Mouse (Mus musculus) kidney, adult 2 months (tissue): ENCODE results near the gene Heatr4. TPM values are rescaled to one million over a fixed set of nuclear protein-coding genes. Genes with fewer than 3 reads are reported as not detected.
"Not testable (repeated sequence)": the region's sequence is repeated elsewhere in the genome, so short reads cannot be mapped to it uniquely, and the experiment has no call there.

Source experiments
- DNase-seq: peaks from one replicate; pipeline ENCODE4 v3.0.0; 2021
- H3K27ac ChIP-seq: fragments of 200-500 bp; 2 replicates; pipeline ENCODE4 v1.5.1; 2012; ENCODE audit warnings: low read depth, low read length, control low read depth, inconsistent platforms; ENCODE audit not compliant: insufficient read depth
- H3K27me3 ChIP-seq: fragments of 200-500 bp; replicated peaks from 2 replicates; pipeline ENCODE4 v1.6.1; 2012; ENCODE audit warnings: mild to moderate bottlenecking, moderate library complexity, low read length, inconsistent platforms; ENCODE audit not compliant: control insufficient read depth, insufficient read depth
- H3K36me3 ChIP-seq: fragments of 200-500 bp; 2 replicates; pipeline ENCODE4 v1.6.1; 2012; ENCODE audit warnings: mild to moderate bottlenecking, moderate library complexity, low read length, inconsistent platforms; ENCODE audit not compliant: control insufficient read depth, insufficient read depth
- H3K4me1 ChIP-seq: fragments of 200-500 bp; 2 replicates; pipeline ENCODE4 v1.6.1; 2011; ENCODE audit warnings: low read length; ENCODE audit not compliant: control insufficient read depth, insufficient read depth
- H3K4me3 ChIP-seq: fragments of 200-500 bp; 2 replicates; pipeline ENCODE4 v1.5.1; 2011; ENCODE audit warnings: mild to moderate bottlenecking, low read depth, low read length, control low read depth; ENCODE audit not compliant: insufficient read depth
- CTCF ChIP-seq: fragments of 200-500 bp; conservative IDR thresholded peaks from 2 replicates; pipeline ENCODE4 v1.5.1; 2011; ENCODE audit warnings: low read depth, mild to moderate bottlenecking, control low read depth, low read length, moderate library complexity, mixed read lengths; ENCODE audit not compliant: insufficient read depth, insufficient read length
- POLR2A ChIP-seq: fragments of 200-500 bp; IDR thresholded peaks from one replicate; pipeline ENCODE4 v1.6.1; 2011; ENCODE audit warnings: low read depth, low read length, control low read depth
- WGBS: fragments of 180-500 bp; shearing (Covaris S2); methylation state at CpG from one replicate; pipeline ENCODE4 v1.1.7; 2018; 5-methylcytosine and 5-hydroxymethylcytosine counted together
- polyA plus RNA-seq: library from polyadenylated mRNA; depleted of rRNA; stranded (reverse); fragments of >200 nt; gene quantifications from 2 replicates; pipeline ENCODE4 v1.2.3, GENCODE M21; 2012; rRNA removed

Heatr4 gene
- polyA plus RNA-seq = 0.04 TPM in 1 of 2 replicates, not detected in the other

DNA sequence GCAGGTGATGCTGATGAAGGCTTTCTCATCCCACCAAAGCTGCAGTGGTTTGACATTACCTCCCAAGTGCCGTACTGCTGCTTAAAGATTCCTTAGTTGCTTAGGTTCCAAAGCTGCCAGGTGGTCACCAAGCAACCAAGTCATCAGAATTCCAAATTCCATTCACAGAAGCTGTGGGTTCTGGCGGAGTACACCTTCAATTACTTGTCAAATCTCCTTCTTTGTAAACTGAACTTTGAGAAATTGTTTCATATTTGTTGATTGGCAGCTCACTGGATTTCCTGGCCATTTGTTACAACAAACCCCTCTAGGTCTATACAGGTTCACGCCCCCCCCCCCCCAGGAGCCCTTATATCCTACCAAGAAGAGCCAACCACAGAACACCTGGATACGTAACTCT is at the start of gene Heatr4:
TSS of gene Heatr4 (minus strand) at position 101 of the 400 bp plus-strand sequence.
- WGBS = 81% methylated on average over 4 of the region's 4 CpGs
- Histone ChIP-seq H3K36me3 (no peaks in the 10 kb centered on the region), H3K4me3 (no peak within 1 kb of the TSS), H3K4me1 (peaks cover 10% of the 10 kb centered on the region; the same call in 1 of the 2 replicates), H3K27me3 (no peaks in the 10 kb centered on the region), H3K27ac (no peak within 1 kb of the TSS)
- TF ChIP-seq POLR2A (no peak), CTCF (no peak)
- DNase-seq = no peak

- Histone ChIP-seq H3K4me1 (peaks cover 10% of the 10 kb centered on the region; the same call in 1 of the 2 replicates), H3K4me3 (no peak overlapping the region), H3K27ac (no peak overlapping the region), H3K36me3 (no peaks in the 10 kb centered on the region), H3K27me3 (no peaks in the 10 kb centered on the region)
- DNase-seq = no peak
- TF ChIP-seq POLR2A = no peak
- no peak for TF ChIP-seq CTCF
- WGBS = 45% methylated on average over 4 of the region's 4 CpGs
Measured at GRCm38 (mm10) chr12:84034108-84034507, 49.5 kb upstream of the Heatr4 start.

DNA sequence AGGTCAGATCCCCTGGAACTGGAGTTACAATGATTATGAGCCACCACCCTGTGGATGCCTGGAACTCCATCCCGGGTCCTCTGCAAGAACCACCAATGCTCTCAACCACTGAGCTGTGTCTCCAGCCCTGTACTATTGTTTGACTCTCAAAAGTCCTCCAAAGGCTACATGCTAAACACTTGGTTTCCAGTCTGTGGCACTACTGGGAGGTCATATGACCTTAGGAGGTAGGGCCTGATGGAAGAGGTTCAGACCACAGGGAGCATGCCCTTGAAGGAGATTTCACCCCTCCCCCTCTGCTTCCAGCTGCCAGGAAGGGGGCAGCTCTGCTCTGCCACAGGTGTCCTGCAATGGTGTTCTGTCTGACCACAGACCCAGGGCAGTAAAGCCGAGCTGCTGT is 48.6 kb upstream of the Heatr4 start:
- DNase-seq = peak; percentile 52
- H3K27me3 ChIP-seq, H3K36me3 ChIP-seq, H3K27ac ChIP-seq, H3K4me3 ChIP-seq: not testable (repeated sequence)
- H3K4me1 ChIP-seq = peaks cover 10% of the 10 kb centered on the region; the same call in 1 of the 2 replicates
- 73% methylated on average over 2 of the region's 2 CpGs for WGBS

DNA sequence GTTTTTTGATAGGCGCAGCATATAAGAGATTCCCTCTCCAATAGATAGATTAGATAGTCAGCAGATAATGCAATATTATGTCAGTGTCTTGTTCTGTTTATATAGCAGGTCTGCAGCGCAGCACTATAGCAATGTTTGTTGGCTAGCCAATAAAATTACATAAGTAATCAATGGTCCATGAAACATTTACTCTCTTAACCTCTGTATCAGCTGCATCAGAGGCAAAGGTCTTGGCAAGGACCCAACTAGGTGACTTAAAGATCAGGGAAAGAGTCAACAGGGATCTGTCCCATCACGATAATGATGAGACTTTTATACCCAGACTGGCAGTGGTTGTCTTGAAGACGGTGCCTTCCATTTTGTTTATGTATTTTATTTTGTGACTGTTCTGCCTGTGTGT is 48.2 kb upstream of the Heatr4 start:
- H3K27ac ChIP-seq = no peak overlapping the region
- WGBS = 67% methylated on average over 4 of the region's 4 CpGs

GRCm38 (mm10) chr12:84030659-84031332 is 46.1 kb upstream of the Heatr4 start:
- 41% methylated on average over 4 of the region's 4 CpGs for WGBS
- H3K4me3 ChIP-seq = no peak overlapping the region
- peak; percentile 88 for DNase-seq
- no peaks in the 10 kb centered on the region for H3K27me3 ChIP-seq
- no peaks in the 10 kb centered on the region for H3K36me3 ChIP-seq
- H3K27ac ChIP-seq = no peak overlapping the region
- H3K4me1 ChIP-seq = peaks cover 7% of the 10 kb centered on the region; the same call in 1 of the 2 replicates
- no peak for TF ChIP-seq POLR2A
- TF ChIP-seq CTCF = peak; percentile 98

More for the DNA sequence above, 48.2 kb upstream of the Heatr4 start:
- DNase-seq = no peak
- peaks cover 10% of the 10 kb centered on the region; the same call in 1 of the 2 replicates for H3K4me1 ChIP-seq
- no peaks in the 10 kb centered on the region for H3K27me3 ChIP-seq
- H3K4me3 ChIP-seq = no peak overlapping the region
- H3K36me3 ChIP-seq = no peaks in the 10 kb centered on the region
- TF ChIP-seq POLR2A (no peak), CTCF (no peak)

- not testable (repeated sequence) for H3K36me3 ChIP-seq, H3K27ac ChIP-seq, H3K27me3 ChIP-seq, H3K4me1 ChIP-seq, H3K4me3 ChIP-seq, DNase-seq
- WGBS = 95% methylated on average over 1 of the region's 1 CpGs
Measured at GRCm38 (mm10) chr12:84029043-84029442, 44.4 kb upstream of the Heatr4 start.

DNA sequence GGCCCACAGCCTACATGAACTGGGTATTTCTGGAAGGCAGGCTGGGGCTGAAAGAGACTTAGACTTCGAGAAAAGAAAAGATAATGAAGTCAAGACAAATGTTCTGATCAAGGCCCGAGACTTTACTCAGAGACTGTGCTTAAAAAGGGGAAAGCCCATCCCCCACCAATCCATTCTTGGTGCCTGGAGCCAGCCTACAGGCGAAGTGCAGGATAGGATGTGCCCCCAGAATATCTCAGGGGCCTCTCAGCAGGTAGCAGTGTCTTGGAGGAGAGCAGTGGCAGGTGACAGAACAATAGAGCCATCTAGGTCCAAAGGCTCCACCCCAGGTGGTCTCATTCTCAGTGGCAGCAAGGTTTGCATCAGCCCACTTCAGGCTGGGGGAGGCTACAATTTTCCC is 43.7 kb upstream of the Heatr4 start:
- H3K4me1 ChIP-seq, H3K4me3 ChIP-seq, DNase-seq, H3K36me3 ChIP-seq, H3K27me3 ChIP-seq, H3K27ac ChIP-seq: not testable (repeated sequence)
- 85% methylated on average over 3 of the region's 3 CpGs for WGBS

- no peak overlapping the region for H3K4me3 ChIP-seq
- H3K27me3 ChIP-seq = no peaks in the 10 kb centered on the region
- WGBS = 82% methylated on average over 7 of the region's 7 CpGs
- H3K36me3 ChIP-seq = no peaks in the 10 kb centered on the region
- no peak overlapping the region for H3K27ac ChIP-seq
- no peak for DNase-seq
- TF ChIP-seq CTCF (no peak), POLR2A (no peak)
- H3K4me1 ChIP-seq = peaks cover 3% of the 10 kb centered on the region
Measured at GRCm38 (mm10) chr12:84025888-84026287, 41.2 kb upstream of the Heatr4 start.
